Mouse (Mus musculus) B cell, adult 2 months (primary cell): Measurements from ENCODE around the gene Plcl2.
"Not testable (repeated sequence)": the region's sequence is repeated elsewhere in the genome, so short reads cannot be mapped to it uniquely, and the experiment has no call there.

ENCODE experiments used
- DNase-seq, 2 experiments: peaks; one replicate each; pipeline ENCODE4 v3.0.0; 2022

Gene Plcl2

DNA sequence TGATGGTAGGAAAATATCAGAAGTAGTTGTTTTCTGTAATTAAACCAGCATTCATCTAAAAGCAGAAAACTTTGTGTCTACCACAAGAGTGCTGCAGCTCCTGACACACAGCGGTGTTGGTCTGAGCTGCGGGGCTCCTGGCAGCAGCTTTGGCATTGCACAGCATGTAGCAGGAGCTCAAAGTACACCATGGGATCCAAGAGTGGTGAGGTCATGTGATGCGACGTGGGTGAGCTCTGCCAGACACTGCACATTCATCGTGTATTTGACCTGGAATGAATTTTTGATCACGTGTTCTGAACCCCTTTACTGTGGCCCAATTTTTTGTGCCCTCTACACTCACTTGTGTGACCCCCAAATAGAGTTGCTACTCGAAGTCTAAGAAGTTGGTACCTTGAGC is 6.1 kb upstream of the Plcl2 start:
- DNase-seq: no peak

DNA sequence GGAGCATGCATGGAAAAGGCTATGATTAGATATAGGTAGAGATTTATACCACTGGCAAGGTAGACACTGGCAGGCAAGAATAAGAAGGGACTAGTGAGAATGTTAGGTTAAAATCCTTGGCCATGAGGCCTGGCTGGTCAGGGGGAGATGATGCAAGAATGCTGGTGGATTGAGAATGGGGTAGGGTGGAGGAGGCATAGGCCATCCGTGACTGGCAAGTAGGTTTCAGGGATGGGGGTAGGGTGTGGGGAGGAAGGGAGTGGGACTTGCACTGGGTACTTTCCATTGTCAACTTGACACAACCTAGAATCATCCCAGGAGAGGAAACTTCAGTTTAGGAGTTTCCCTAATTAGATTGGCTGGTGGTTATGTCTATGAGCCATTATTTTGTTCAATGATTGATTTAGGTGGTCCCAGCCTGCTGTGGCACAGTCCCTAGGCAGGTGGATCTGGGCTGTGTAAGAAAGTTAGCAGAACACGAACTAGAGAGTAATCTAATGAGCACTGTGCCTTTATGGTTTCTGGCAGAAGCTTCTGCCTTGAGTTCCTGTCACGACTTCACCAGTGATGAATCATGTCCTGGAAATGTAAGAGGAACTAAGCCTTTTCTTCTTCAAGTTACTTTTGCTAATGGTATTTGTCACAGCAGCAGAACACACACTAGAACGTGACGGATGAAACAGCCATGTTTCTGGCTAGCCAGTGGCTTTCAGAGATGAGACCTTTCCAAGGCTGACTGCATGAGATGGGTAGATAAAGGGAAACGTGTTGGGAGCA is 4.9 kb upstream of the Plcl2 start:
- DNase-seq: no peak

DNA sequence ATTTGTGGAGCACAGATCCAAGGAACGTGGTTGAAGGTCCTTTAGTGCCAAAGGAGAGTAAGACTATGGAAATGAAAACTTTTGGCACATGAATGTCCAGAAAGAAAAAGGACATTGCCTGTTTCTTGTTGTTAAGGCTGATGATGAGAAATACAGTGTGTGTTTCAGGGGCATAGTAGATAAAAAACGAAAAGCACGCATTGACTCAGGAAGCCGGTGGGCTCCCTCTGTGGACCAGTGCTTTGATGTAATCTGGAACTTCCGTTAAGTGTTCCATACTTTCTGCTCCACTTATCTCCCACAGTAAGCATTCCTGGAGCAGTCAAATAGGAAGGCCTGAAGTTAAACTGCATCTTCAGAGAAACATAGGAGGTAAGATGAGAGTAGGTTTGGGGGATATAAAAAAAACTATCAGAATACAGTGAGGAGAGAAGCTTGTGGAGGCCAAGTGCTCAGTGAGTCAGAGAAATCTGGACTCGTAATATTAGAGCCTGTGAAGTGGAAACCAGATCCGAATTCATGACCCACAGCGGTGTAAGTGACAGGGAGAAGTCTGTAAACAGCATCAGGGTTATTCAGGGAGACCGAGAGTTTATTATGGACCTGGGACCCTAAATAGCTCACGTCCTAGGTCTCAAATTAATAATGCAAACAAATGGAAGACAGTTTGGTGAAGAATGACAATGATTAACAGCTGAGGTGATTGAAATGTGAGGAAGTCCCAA is 3.1 kb upstream of the Plcl2 start:
- no peak for DNase-seq

DNA sequence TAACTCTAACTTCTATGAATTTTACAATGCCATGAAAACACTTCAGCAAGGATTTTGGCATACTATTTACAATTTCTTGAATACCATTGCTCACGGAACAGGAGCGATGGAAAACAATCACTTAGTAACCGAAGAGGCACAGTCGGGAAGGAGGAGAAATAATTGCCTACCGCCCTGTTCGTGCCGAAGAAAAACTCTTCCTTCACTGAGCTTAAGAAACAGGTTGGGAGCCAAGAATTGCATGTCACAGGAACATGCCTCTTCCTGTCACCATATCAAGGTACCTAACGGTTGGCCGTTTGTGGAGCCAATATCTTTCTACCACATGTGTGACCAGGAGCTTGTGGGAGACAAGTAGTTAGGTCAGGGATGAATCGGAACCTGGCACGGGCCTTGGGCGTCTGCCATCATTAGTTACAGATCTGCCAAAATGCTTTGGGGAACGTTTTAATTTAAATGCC is 2.3 kb upstream of the Plcl2 start:
- DNase-seq: no peak

DNA sequence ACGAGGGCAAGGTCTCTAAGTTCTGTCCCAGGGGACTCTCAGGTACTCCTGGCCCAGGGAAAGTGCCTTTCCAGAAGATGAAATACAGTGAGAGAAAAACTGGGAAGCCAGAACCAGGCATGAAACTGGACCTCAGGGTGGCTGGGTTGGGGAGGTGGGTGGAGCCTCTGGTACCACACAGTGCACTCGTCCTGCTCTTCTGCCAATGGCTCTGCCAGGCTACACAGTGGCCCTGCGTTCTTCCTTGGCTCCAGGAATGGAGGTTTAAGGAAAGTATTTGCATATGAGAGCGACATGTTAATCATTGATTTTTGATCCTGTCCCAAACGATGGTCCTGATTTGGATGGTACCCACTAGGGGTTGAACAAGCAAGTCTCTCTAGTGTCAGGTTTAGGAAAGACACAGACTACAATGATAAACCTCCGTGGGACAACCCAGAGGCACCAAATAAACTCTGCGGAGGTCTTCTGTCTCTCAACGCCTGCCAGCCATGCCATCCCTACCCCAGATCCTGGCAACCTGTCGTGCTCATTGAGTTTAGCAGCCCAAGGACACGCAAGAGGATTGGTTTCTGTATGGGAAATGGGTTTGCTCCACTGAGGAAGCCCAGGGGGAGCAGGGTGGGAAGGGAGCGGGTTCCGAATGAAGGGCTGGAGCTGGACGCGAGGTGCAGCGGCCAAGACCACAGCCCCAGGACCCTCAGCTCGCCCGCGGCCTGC is 988 bp upstream of the Plcl2 start:
- no peak for DNase-seq

DNA sequence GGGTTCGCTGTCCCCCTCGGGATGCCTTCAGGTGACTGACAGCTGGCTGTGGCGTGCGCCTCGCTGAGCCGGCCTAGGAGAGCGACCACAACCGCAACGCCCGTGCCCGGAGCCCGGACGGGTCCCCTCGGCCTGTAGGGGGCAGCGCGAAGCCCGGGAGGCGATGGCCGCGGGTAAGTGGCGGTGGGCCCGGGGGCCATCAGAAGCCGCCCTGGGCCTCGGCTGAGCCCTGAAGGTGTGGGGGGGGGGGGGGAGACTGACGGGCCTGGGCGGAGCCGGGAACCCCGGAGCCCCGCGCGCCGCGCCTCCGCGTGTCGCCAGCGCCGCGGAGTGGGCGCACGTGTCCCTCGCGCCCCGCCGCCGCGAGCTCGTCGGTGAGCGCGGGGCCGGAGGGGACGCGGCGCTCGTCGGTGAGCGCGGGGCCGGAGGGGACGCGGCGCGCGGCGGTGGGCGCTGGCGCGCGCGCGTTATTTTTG is 390 bp upstream of the Plcl2 start:
- DNase-seq: peak; percentile 84

DNA sequence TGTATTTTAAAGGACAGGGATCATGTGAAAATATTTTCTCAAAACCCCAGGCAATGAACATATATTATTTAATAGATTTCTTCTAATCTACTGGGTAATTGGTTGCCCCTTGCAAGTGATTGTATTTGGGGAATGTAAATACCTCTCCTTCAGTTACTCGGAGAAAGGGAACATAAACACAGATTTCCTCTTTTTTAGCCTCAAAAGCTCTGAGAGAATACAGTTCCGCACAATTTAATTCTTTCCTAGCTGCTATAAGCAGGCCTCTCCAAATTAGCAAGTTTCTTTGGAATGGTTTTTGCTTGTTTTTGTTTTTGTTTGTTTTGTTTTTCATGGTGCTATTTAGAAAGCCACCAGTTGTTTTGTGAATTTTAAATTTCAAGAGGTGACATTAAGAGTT is 1.1 kb downstream of the Plcl2 start:
- DNase-seq: no peak

DNA sequence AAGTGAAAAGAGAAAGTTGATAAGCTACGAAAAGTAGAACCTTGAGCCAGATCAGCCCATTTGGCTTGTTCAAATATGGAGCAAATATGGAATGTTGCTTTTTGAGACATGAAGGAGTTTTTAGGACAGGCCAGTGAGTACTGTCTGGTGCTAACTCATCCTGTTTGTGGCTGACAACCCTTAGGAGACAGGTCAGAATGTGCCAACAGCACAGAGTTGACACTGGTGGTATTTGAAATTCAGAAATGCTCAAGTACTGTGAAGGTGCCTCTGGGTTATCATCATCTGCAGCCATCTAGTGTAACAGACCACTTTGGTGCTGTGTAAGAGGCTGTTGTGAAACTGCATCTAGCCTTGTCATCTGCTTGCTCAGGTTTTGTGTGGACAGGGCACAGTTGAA is 1.5 kb downstream of the Plcl2 start:
- DNase-seq: peak in 1 of 2 experiments; percentile 16

DNA sequence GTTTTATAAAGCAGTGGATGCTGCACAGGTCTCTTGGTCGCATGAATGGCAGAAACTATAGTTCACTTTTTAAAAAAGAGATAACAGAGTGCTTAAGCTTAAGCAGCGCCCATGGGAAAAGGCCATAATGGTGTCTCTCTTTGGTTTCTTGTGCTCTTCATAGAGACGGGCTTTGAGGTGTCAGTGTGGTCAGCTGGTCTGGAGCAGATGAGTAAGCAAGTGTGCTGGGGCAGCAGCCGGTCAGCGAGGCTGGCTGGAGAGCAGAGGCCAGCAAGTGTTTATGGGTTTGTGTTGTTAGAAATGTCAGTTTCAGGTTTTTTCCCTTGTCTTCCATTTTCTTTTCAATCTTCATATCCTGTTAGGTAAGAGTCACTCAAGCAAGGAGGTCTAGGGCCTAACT is 3.0 kb downstream of the Plcl2 start:
- no peak for DNase-seq

DNA sequence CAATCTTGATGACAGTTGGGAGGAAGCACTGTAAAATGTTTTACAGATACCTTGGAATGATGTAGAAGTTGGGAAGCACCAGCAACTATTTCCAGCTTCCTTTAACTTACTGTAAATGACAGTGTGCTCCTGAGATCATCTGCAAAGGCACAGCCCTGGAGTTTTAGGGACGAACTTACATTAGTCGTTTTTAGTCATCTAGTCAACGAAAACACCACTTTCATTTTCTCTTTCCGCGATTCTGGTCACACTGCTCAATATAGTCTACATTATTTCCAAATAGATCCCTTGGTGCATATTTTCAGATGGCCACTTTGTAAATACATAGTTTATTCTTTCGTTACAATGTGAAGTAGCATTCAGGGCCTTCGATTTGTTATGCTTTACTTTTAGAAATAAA is 3.6 kb downstream of the Plcl2 start:
- DNase-seq: no peak

DNA sequence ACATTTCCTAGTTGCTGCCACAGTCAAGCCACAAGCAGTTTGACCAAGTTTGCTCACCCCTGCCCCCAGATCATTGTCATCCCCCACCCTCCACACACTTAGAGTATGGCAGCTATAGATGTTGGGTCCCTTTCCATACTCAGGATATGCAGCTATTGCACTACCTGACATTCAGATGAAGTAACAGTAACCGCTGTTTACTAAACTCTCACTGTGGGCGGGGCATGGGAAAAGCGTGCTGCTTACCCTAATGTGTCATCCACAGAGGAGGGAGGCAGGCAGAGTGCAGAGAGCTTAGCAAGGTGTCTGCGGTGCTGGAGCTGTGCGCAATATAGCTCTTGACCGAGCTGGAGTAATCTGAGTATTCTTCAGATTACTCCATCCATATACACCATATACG is 4.2 kb downstream of the Plcl2 start:
- DNase-seq: no peak

DNA sequence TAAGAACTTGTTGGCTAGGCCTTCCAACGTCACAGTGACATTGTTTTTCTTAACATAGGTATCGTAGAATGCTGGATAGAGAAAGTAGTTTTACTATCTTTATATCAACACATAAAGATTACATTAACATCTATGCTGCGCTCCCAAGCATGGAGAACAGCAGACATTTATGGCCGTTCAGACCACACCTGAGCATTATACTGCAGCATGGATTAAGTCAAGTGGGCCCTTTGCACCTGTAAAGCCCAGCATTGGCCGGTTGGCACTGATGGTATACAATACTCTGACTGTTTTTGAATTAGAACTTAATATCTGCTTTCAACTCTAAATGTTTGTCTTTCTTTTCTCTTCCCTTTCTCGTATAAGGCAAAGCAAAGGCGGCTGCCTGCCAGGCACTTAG is 4.8 kb downstream of the Plcl2 start:
- no peak for DNase-seq

DNA sequence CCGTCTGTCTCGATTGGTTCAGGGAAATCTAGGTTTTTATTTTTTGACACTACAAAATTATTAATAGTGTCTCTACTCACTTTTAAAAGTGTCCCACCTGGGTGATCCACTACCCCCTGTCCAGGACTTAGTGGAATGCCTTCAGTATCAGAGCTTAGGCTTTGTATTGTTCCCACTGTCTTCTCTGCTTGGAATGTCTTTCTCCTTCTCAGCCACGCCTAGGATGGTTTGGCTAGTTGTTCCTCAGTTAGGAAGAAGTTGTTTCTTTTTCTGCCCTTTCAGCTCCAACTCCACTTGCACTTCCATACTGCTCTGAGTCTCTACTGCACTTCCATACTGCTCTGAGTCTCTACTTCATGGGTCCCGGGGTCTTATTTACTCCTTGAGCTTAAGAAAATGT is 6.7 kb downstream of the Plcl2 start:
- no peak for DNase-seq

DNA sequence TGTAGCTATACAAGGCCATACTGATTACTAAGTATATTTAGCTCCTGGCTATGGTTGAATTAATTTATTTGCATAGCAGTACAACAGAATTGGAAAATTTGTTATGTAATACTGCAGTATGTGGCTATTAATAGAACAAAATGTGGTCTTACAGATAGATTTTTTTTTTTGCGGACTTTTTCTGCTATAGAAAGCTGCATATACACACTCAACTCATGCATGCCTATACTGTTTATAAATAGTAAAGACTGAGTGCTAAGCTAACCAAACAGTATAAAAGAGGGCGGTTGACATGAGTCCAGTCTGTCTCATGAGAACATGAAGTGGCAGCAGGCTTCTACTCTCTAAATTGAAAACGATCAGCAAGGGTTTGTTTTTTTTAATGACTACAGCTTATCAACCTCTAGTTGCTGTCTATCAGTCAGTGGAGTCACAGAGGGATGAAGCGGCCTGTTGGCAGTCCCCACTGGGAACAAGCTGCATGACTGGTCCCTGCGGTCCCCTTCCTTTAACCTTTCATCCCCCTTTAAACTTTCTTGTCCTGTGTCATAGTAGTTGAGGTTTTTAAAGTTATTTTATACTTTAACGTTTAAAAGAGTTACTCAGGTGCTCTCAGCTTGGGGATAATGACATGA is 8.7 kb downstream of the Plcl2 start:
- peak in 1 of 2 experiments; percentile 29 for DNase-seq

DNA sequence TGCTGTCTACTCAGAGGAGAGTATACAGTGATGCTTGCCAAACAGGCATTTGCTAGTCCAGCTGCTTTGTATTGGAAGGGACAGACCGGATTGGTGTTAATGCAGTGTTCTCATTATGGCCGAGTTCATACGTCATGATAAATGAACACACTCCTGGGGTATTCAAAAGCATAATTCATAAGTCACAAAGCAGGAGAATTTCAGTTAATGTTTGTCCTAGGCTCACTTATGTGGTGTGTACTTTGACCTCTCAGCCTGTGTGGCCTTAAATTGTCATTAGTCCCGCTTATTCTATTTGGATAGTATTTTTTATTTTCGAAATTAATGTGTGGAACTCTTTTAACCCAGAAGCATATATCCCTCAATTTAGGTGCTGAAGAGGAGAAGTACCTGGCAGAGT is 10.4 kb downstream of the Plcl2 start:
- DNase-seq: no peak

DNA sequence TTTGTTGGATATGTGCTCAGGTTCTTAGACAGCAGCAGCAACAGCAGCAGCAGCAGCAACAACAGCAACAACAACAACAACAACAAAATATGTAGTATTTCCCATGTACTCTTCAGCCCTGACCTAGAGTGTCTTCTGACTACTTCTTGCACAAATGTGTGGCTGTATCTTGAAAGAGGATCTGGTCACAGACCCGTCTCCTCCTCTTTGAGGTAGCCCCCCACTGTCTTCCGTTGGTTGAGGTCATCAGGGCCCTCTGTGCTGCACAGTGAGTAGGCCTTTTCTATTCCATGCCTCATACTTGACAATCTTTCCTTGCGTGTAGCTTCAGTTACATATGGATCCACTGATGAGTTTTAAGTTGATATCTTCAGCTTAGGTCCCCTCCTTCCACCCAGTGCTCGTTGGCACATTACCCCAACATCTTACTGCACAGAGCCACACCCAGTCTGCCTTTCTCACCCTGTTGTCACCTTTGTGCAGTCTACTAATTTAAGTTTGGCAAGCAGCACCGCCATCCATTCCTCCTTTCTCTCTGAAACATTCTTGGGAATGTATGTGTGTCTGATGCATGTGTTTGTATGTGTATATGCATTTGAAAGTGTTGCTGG is 13.4 kb downstream of the Plcl2 start:
- DNase-seq: no peak

DNA sequence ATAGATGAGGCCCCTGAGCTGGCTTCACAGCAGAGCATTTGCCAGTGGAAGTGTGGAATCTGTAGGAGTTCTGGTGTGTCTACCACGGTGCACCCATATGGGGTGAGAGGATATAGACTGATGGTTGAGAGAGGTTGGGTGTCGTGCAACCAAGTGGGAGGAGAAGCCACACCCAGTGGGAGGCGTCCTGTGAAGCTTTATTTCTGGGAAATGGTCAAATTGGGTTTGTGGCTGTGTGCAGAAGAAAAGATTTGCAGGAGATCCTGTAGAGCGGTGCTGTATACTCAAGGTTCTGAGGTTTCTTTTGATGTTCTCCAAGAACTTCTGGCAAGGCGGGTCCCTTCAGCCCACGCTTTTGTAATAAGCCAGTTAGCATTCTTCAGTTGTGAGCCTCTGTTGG is 15.8 kb downstream of the Plcl2 start:
- DNase-seq: no peak

DNA sequence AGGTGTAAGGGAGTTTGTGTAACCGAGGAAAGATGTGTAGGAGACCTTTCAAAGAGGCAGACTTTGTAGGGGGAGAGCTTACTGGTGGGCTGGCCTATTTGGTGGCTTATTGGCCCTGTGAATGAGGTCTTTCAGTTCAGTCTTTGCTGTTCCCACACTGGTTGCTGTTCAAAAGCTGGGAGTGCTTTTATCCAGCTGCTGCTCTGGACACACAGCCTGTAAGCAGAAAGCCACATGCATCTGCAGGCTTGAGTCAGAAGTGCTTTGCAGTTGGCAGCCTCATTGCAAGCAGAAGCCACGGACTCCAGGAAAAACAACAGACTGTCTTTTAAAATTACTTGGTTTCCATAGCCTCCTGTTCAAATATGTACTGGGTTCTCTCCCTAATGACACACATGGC is 16.6 kb downstream of the Plcl2 start:
- no peak for DNase-seq

DNA sequence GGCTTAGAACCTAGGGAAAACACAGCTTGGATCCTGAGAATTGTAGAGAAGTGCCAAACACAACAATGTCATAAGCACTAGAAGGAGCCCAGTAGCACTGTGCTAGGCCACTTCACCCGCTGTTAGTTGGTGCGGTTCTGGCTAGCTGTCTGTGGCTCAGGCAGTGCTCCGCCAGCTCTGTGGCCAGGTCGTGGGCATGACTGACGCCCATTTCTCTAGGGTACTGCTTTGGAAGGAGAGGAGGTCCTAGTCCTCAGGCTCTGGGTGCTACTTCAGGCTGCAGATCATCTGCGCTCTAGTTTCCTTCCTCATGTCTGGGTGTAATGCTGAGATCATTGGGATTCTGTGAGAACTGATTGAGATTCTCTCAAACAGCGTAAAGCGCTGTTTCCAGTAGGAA is 20.9 kb downstream of the Plcl2 start:
- DNase-seq: no peak

DNA sequence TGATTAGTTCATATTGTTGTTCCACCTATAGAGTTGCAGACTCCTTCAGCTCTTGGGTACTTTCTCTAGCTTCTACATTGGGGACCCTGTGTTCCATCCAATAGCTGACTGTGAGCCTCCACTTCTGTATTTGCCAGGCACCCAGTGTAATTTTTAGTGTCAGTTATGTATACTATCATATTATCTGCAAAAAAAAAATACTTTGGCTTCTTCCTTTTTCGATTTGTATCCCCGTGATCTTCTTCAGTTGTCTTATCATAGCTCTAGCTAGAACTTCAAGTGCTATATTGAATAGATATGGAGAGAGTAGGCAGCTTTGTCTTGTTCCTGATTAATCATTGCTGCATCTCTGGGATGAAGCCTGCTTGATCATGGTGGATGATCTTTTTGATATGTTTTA is 25.7 kb downstream of the Plcl2 start:
- not testable (repeated sequence) for DNase-seq

DNA sequence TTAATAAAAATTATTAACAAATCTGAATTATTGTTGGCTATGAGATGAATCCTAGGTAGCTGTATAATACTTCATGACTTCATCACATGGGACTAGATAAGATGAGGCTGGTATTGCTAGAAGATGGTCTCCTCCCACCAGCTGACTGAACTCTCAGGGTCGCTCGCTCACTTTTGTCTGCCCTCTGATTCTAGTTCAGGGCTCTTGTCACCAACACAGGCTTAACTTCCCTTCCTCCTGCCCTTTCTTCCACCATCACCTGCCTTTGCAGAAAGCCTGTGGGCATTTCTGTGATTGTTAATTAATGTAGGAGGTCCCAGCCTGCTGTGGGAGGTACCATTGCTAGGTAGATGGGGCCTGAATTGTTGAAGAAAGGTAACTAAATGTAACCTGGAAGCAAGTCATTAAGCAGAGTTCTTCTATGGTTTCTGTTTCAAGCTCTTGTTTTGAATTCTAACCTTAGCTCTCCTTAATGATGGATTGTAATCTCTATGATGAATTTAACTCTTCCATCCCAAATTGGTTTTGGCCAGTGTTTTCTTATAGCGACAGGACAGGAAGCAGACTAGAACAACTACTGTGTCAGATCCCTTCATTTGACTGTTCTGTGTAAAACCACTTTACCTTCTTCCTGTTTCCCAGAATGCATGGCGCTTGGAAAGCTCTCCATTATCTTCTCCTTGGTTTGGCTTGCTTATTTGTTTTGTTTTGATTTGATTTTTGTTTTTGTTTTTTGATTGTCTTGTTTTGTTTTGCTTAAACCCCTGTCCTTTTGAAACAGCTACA is 27.4 kb downstream of the Plcl2 start:
- no peak for DNase-seq

DNA sequence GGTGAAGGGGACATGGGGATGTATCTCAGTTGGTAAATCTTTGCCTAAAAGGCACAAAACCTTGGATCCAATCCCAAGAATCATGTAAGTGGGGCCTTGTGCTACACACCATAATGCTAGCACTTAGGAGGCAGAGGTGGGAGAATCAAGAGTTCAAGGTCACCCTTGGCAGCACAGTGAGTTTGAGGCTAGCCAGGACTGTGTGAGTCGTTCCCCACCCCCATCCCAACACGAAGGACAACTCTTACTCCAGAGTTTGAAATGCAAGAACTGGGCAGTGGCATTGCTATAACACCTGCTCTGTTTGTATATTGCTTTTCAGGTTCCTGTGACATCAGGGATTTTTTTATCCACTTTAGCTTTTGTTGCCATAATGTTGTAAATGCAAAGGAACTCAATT is 28.6 kb downstream of the Plcl2 start:
- DNase-seq: no peak
